Mouse (Mus musculus) spleen, adult 2 months (tissue): ENCODE results near the gene Anxa6.

Experiments
- CTCF ChIP-seq: fragments of 200-500 bp; IDR thresholded peaks from 2 replicates; pipeline ENCODE4 v1.5.1; 2011; ENCODE audit warnings: mild to moderate bottlenecking, inconsistent platforms; ENCODE audit not compliant: insufficient read depth, insufficient read length, insufficient replicate concordance; ENCODE audit errors: extremely low read depth
- POLR2A ChIP-seq: fragments of 200-500 bp; IDR thresholded peaks from 2 replicates; pipeline ENCODE4 v1.6.1; 2011; ENCODE audit warnings: low read depth, low read length, inconsistent platforms

- TF ChIP-seq POLR2A: no peak
- no peak for TF ChIP-seq CTCF
Observed at GRCm38 (mm10) chr11:54936035-54936770, 97.0 kb downstream of the Anxa6 start.
